Mouse (Mus musculus): ENCODE results near the gene Usp48.

GRCm38 (mm10) chr4:137676700-137677484 is 83.3 kb downstream of the Usp48 start:
- TF ChIP-seq POLR2A (IDR thresholded peaks at IDR 0.05; ENCODE audit: borderline replicate concordance, low read depth, low read length) (no peak), CTCF (IDR thresholded peaks at IDR 0.05; ENCODE audit: low read depth, low read length) (no peak)
